Mouse (Mus musculus) heart, postnatal 0 days (tissue): ENCODE results near the gene Csnk2b. TPM values are rescaled to one million over a fixed set of nuclear protein-coding genes. Genes with fewer than 3 reads are reported as not detected.

Experiments used
- ATAC-seq: fragments of 200-750 bp; cut with Nextera tagmentation; 2 replicates; pipeline ENCODE4 v1.8.0; 2017; ENCODE audit warnings: low read depth, moderate number of reproducible peaks, moderate library complexity; ENCODE audit not compliant: insufficient read depth
- DNase-seq: peaks from one replicate; pipeline ENCODE4 v3.0.0-alpha.2; 2016; ENCODE audit warnings: low spot score
- H3K27ac ChIP-seq: fragments of 300-500 bp; sonication (generic); 2 replicates; pipeline ENCODE4 v1.5.1; 2014; ENCODE audit warnings: low read depth, mild to moderate bottlenecking
- H3K27me3 ChIP-seq: fragments of 300-500 bp; sonication (generic); 2 replicates; pipeline ENCODE4 v1.6.1; 2014; ENCODE audit warnings: low read length, mixed read lengths; ENCODE audit not compliant: control insufficient read depth, insufficient read depth
- H3K36me3 ChIP-seq: fragments of 300-500 bp; sonication (generic); replicated peaks from 2 replicates; pipeline ENCODE4 v1.6.1; 2014; ENCODE audit warnings: low read length, mixed read lengths; ENCODE audit not compliant: control insufficient read depth, insufficient read depth
- H3K4me1 ChIP-seq: fragments of 300-500 bp; sonication (generic); 2 replicates; pipeline ENCODE4 v1.6.1; 2014; ENCODE audit warnings: antibody characterized with exemption; ENCODE audit not compliant: control insufficient read depth, insufficient read depth
- H3K4me2 ChIP-seq: fragments of 300-500 bp; sonication (generic); 2 replicates; pipeline ENCODE4 v1.6.1; 2014; ENCODE audit warnings: low read depth, mild to moderate bottlenecking, low read length, moderate library complexity
- H3K4me3 ChIP-seq: fragments of 300-500 bp; sonication (generic); 2 replicates; pipeline ENCODE4 v1.5.1; 2014; ENCODE audit warnings: low read depth, low read length
- H3K9ac ChIP-seq: fragments of 300-500 bp; sonication (generic); replicated peaks from 2 replicates; pipeline ENCODE4 v1.6.1; 2014; ENCODE audit warnings: low read depth, low read length, mixed read lengths
- H3K9me3 ChIP-seq: fragments of 300-500 bp; sonication (generic); replicated peaks from 2 replicates; pipeline ENCODE4 v1.6.1; 2016; ENCODE audit warnings: low read length; ENCODE audit not compliant: control insufficient read depth
- CTCF ChIP-seq: IDR thresholded peaks from 2 replicates; pipeline ENCODE4 v1.5.1; 2016; ENCODE audit warnings: antibody characterized with exemption, control low read depth, low read depth
- EP300 ChIP-seq: IDR thresholded peaks from 2 replicates; pipeline ENCODE4 v1.6.1; 2016; ENCODE audit warnings: antibody characterized with exemption, low read depth
- WGBS: fragments of 180-500 bp; shearing (Covaris S2); extraction: QIAGEN DNeasy Blood & Tissue Kit; methylation state at CpG from one replicate; pipeline ENCODE4 v1.1.7; 2014; 5-methylcytosine and 5-hydroxymethylcytosine counted together
- polyA plus RNA-seq: library from polyadenylated mRNA; unstranded; fragments of >200 nt; fragmentation: Nextera tagmentation; extraction: Ambion mirVana; gene quantifications from 2 replicates; pipeline ENCODE4 v1.2.1, GENCODE M21; 2015
- total RNA-seq: library from RNA; depleted of rRNA; stranded (reverse); fragments of >200 nt; gene quantifications from 2 replicates; pipeline ENCODE4 v1.2.3, GENCODE M21; 2014; ENCODE audit warnings: low replicate concordance

Gene Csnk2b
- total and polyA plus RNA-seq, 2 experiments from 2014 or later: 232 to 244 TPM

GRCm38 (mm10) chr17:35161421-35161820 is 39.6 kb upstream of the Csnk2b start:
- no peaks in the 10 kb centered on the region for H3K27me3 ChIP-seq
- TF ChIP-seq EP300: no peak
- no peak for TF ChIP-seq CTCF
- no peak overlapping the region for H3K9ac ChIP-seq
- DNase-seq (no peak), ATAC-seq (no peak)
- H3K4me1 ChIP-seq: peaks cover 23% of the 10 kb centered on the region
- H3K36me3 ChIP-seq: peaks cover 57% of the 10 kb centered on the region
- no peaks in the 10 kb centered on the region for H3K9me3 ChIP-seq
- 67% methylated on average over 11 of the region's 11 CpGs for WGBS
- no peak overlapping the region for H3K27ac ChIP-seq
- 0 out of 2 replicates have a peak overlapping the region, but pooled peaks have one; percentile 85 for H3K4me2 ChIP-seq
- H3K4me3 ChIP-seq: no peak overlapping the region

DNA sequence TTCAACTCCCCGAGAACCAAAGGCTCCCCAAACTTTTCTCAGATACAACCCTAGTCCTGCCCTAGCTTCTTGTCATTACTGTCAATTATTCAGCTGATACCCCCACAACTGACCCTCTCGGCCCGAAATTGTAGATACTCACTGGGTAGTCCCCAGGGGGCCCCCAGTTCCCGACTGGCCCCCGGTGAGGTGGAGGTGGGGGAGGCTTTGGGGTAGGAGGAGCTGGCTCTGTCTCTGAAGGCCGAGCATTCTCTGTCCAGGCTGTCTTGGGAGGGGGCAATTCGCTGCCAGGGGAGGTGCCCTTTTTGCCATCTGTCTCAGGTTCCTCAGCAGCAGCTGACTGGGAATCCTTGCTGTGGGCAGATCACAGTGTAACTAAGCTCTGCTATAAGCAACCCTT is 37.8 kb upstream of the Csnk2b start:
- no peak overlapping the region for H3K27ac ChIP-seq
- no peak for ATAC-seq
- no peaks in the 10 kb centered on the region for H3K27me3 ChIP-seq
- no peak overlapping the region for H3K9ac ChIP-seq
- H3K9me3 ChIP-seq: no peaks in the 10 kb centered on the region
- peaks cover 15% of the 10 kb centered on the region for H3K4me1 ChIP-seq
- no peak overlapping the region for H3K4me3 ChIP-seq
- WGBS: 74% methylated on average over 7 of the region's 7 CpGs
- H3K4me2 ChIP-seq: no peak overlapping the region
- peaks cover 75% of the 10 kb centered on the region for H3K36me3 ChIP-seq
- TF ChIP-seq EP300 (no peak), CTCF (no peak)
- no peak for DNase-seq

DNA sequence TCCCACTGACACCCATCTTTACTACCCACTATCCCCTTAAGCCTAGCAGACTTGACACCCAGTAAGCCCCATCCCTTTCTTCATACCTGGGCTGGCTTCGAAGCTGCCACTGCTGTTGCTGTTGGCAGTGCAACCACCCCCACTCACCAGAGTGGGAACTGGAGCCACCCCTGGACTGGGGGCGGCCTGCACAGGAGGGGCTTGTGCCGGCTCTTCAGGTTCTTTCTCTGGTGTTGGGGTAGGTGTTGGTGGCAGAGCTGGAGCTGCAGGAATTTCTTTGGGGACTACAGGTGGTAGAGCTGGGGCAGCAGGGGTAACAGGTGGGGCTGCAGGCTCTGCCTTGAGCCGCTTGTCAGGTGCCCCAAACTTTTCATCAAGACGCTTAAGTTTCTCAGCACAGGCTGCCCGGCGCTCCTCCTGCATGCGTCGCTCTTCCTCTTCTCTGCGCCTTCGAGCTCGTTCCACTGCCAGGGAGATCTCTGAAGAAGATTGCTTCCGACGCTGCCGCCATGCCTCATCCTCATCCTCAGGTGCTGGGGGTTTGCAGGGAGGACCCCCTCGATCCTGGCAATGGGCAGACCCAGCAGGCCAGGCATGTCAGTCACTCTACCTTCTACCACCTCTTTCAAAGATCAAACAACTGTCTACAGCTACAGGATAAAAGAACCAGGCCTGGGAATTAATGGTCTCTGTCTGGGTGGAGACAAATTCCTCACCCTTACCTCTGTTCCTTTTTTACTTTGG is 37.2 kb upstream of the Csnk2b start:
- DNase-seq: no peak
- ATAC-seq: no peak
- Histone ChIP-seq H3K4me3 (no peak overlapping the region), H3K9me3 (no peaks in the 10 kb centered on the region), H3K9ac (no peak overlapping the region), H3K27ac (no peak overlapping the region), H3K36me3 (peaks cover 81% of the 10 kb centered on the region), H3K4me2 (no peak overlapping the region), H3K27me3 (no peaks in the 10 kb centered on the region), H3K4me1 (peaks cover 15% of the 10 kb centered on the region)
- TF ChIP-seq CTCF: no peak
- TF ChIP-seq EP300: no peak
- WGBS: 92% methylated on average over 16 of the region's 16 CpGs

- Histone ChIP-seq H3K27me3 (no peaks in the 10 kb centered on the region), H3K36me3 (peaks cover 94% of the 10 kb centered on the region), H3K4me2 (no peak overlapping the region), H3K9me3 (no peaks in the 10 kb centered on the region), H3K4me3 (no peak overlapping the region), H3K4me1 (peaks cover 8% of the 10 kb centered on the region), H3K9ac (no peak overlapping the region), H3K27ac (no peak overlapping the region)
- WGBS: 89% methylated on average over 8 of the region's 8 CpGs
- ATAC-seq: no peak
- DNase-seq: no peak
- TF ChIP-seq EP300: no peak
- no peak for TF ChIP-seq CTCF
These were observed 35.9 kb upstream of the Csnk2b start for GRCm38 (mm10) chr17:35157661-35158175.

- ATAC-seq (no peak), DNase-seq (no peak)
- H3K36me3 ChIP-seq: peaks cover 99% of the 10 kb centered on the region
These were observed 35.4 kb upstream of the Csnk2b start for GRCm38 (mm10) chr17:35157254-35157653.

More at GRCm38 (mm10) chr17:35157254-35157653, 35.4 kb upstream of the Csnk2b start:
- Histone ChIP-seq H3K4me1 (peaks cover 3% of the 10 kb centered on the region), H3K9me3 (no peaks in the 10 kb centered on the region), H3K9ac (no peak overlapping the region), H3K4me3 (no peak overlapping the region), H3K4me2 (no peak overlapping the region), H3K27me3 (no peaks in the 10 kb centered on the region), H3K27ac (no peak overlapping the region)
- TF ChIP-seq CTCF (no peak), EP300 (no peak)
- WGBS: 80% methylated on average over 8 of the region's 8 CpGs
